Mouse (Mus musculus) thymus, adult 2 months (tissue): ENCODE data around the gene Ccdc120. TPM values are rescaled to one million over a fixed set of nuclear protein-coding genes. Genes with fewer than 3 reads are reported as not detected.

Experiments
- DNase-seq: peaks from one replicate; pipeline ENCODE4 v3.0.0; 2021
- H3K27ac ChIP-seq: fragments of 200-500 bp; 2 replicates; pipeline ENCODE4 v1.5.1; 2012; ENCODE audit warnings: low read length, control low read depth; ENCODE audit not compliant: control insufficient read depth, insufficient read depth
- H3K27me3 ChIP-seq: fragments of 200-500 bp; 2 replicates; pipeline ENCODE4 v1.6.1; 2012; ENCODE audit warnings: mild to moderate bottlenecking, low read length, moderate library complexity, mixed read lengths; ENCODE audit not compliant: control insufficient read depth, insufficient read depth
- H3K36me3 ChIP-seq: fragments of 200-500 bp; 2 replicates; pipeline ENCODE4 v1.6.1; 2012; ENCODE audit warnings: mild to moderate bottlenecking, low read length, moderate library complexity; ENCODE audit not compliant: control insufficient read depth, insufficient read depth
- H3K4me1 ChIP-seq: fragments of 200-500 bp; replicated peaks from 2 replicates; pipeline ENCODE4 v1.6.1; 2012; ENCODE audit warnings: low read length; ENCODE audit not compliant: control insufficient read depth, insufficient read depth
- H3K4me3 ChIP-seq: fragments of 200-500 bp; 2 replicates; pipeline ENCODE4 v1.5.1; 2012; ENCODE audit warnings: mild to moderate bottlenecking, low read length, control low read depth, moderate library complexity; ENCODE audit not compliant: control insufficient read depth, insufficient read depth
- CTCF ChIP-seq: fragments of 200-500 bp; IDR thresholded peaks from 2 replicates; pipeline ENCODE4 v1.5.1; 2012; ENCODE audit warnings: mild to moderate bottlenecking, control low read depth, low read length, moderate library complexity, borderline replicate concordance; ENCODE audit not compliant: control insufficient read depth, poor library complexity, insufficient read depth; ENCODE audit errors: extremely low read depth
- POLR2A ChIP-seq: fragments of 200-500 bp; IDR thresholded peaks from 2 replicates; pipeline ENCODE4 v1.6.1; 2012; ENCODE audit warnings: mild to moderate bottlenecking, low read length, control low read depth, moderate library complexity; ENCODE audit not compliant: control insufficient read depth, poor library complexity, insufficient read depth; ENCODE audit errors: extremely low read depth
- WGBS: fragments of 180-500 bp; shearing (Covaris S2); methylation state at CpG from one replicate; pipeline ENCODE4 v1.1.7; 2018; 5-methylcytosine and 5-hydroxymethylcytosine counted together
- polyA plus RNA-seq: library from polyadenylated mRNA; depleted of rRNA; stranded (reverse); fragments of >200 nt; gene quantifications from 2 replicates; pipeline ENCODE4 v1.2.3, GENCODE M21; 2012; rRNA removed

Gene Ccdc120
- polyA plus RNA-seq, 1 experiment: 9.3 TPM

DNA sequence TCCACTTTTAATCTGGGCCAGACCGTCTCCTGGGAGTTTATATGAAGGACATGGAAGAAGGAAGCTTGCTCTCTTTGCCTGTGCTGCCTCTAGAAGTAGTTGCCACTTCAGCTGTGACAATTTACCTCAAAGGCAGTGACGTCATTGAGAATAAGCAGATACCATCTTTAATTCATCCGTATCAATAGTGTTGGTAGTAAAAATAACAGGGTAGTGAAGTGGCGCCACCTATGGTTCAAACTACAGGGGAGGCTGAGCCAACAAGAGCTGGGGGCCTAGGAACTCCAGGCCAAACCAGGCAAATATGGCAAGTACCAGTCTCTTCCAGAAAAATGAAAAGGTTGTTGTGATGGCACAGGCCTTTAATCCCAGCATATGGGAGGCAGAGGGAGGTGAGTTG is 57.8 kb downstream of the Ccdc120 start:
- DNase-seq: peak; percentile 34
- H3K27ac ChIP-seq: no peak overlapping the region

DNA sequence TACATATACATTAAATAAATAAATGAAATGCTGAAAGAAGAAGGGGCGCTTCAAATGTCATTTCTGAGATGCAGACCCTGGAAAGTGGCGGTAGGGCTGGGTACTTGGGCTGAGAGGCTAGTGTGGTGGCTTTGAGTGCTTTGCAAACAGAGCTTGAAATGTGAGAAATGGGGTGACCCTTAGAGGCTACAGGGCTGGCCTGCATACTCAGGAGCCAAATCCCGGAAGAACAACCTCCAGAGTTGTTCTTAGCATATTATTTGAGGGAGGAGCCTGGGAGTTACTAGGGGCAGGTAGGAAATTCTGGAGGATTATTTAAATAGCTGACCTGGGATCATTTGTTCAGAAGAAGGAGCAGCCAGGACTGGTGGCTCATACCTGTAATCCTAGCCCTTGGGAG is 60.2 kb downstream of the Ccdc120 start:
- no peak for TF ChIP-seq POLR2A
- TF ChIP-seq CTCF: no peak
- no peak overlapping the region for H3K27ac ChIP-seq

More for the DNA sequence above, 57.8 kb downstream of the Ccdc120 start:
- 30% methylated on average over 4 of the region's 4 CpGs for WGBS
- no peak for TF ChIP-seq POLR2A
- TF ChIP-seq CTCF: no peak
- Histone ChIP-seq H3K4me1 (0 out of 2 replicates have a peak, but pooled peaks cover 2% of the 10 kb centered on the region), H3K4me3 (no peak overlapping the region), H3K36me3 (no peaks in the 10 kb centered on the region), H3K27me3 (no peaks in the 10 kb centered on the region)

DNA sequence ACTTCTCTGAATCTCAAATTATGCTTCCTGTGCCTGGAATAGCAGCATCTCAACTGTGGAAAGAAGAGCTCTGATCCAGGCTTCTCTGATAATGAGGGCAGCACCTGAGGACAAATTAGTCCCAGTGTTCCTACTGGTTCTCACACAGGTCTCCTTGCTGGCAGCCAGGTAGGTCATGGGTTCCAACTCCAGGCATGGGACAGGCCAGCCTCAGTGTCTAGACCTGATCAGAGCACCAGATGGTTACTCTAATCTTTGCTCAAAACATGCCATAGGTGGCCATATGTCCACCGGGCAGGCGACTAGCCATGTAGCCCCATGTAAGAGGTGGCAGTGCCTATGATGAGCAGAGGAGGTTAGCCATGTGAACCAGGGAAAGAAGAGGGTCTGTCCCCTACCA is 62.4 kb downstream of the Ccdc120 start:
- WGBS: 100% methylated on average over 2 of the region's 2 CpGs
- Histone ChIP-seq H3K27me3 (no peaks in the 10 kb centered on the region), H3K4me3 (no peak overlapping the region), H3K4me1 (no peaks in the 10 kb centered on the region), H3K36me3 (no peaks in the 10 kb centered on the region), H3K27ac (no peak overlapping the region)
- TF ChIP-seq CTCF: no peak
- TF ChIP-seq POLR2A: no peak
- DNase-seq: no peak

More for the DNA sequence above, 60.2 kb downstream of the Ccdc120 start:
- Histone ChIP-seq H3K36me3 (no peaks in the 10 kb centered on the region), H3K27me3 (no peaks in the 10 kb centered on the region), H3K4me3 (no peak overlapping the region), H3K4me1 (no peaks in the 10 kb centered on the region)
- 91% methylated on average over 3 of the region's 3 CpGs for WGBS
- no peak for DNase-seq

Other genes starting within 250 kb of the Ccdc120 start
- gene Foxp3, start 177.3 kb downstream of the Ccdc120 start, polyA plus RNA-seq: 7.7 and 10.3 TPM in 2 replicates
- gene Ppp1r3f, start 176.6 kb downstream of the Ccdc120 start, polyA plus RNA-seq: 5.5 and 5.8 TPM in 2 replicates
- 34.1 and 35.7 TPM in 2 replicates for gene Ccdc22, start 145.4 kb downstream of the Ccdc120 start, polyA plus RNA-seq
- 0.04 and 0.12 TPM in 2 replicates for gene Cacna1f, start 143.8 kb downstream of the Ccdc120 start, polyA plus RNA-seq
- gene Syp, start 112.4 kb downstream of the Ccdc120 start, polyA plus RNA-seq: 1.2 and 1.8 TPM in 2 replicates
- 29.7 TPM in 2 replicates for gene Prickle3, start 93.6 kb downstream of the Ccdc120 start, polyA plus RNA-seq
- 144 and 149 TPM in 2 replicates for gene Plp2, start 79.5 kb downstream of the Ccdc120 start, polyA plus RNA-seq
- gene Magix, start 69.7 kb downstream of the Ccdc120 start, polyA plus RNA-seq: 0.82 and 3.0 TPM in 2 replicates
- 12.2 and 12.8 TPM in 2 replicates for gene Gpkow, start 53.8 kb downstream of the Ccdc120 start, polyA plus RNA-seq
- 86.6 and 105 TPM in 2 replicates for gene Wdr45, start 36.6 kb downstream of the Ccdc120 start, polyA plus RNA-seq
- gene Gm45208, start 28.7 kb downstream of the Ccdc120 start, polyA plus RNA-seq: 1.8 and 1.9 TPM in 2 replicates
- 39.9 and 44.4 TPM in 2 replicates for gene Praf2, start 22.5 kb downstream of the Ccdc120 start, polyA plus RNA-seq
- gene Tfe3, start 11.7 kb upstream of the Ccdc120 start, polyA plus RNA-seq: 26.4 and 29.5 TPM in 2 replicates
- 68.4 and 73.1 TPM in 2 replicates for gene Gripap1, start 38.9 kb upstream of the Ccdc120 start, polyA plus RNA-seq
- 1.1 TPM in 2 replicates for gene Kcnd1, start 71.4 kb upstream of the Ccdc120 start, polyA plus RNA-seq
- 112 TPM in 2 replicates for gene Otud5, start 90.5 kb upstream of the Ccdc120 start, polyA plus RNA-seq
- gene Pim2, start 127.4 kb upstream of the Ccdc120 start, polyA plus RNA-seq: 53.6 and 54.6 TPM in 2 replicates
- gene Slc35a2, start 133.1 kb upstream of the Ccdc120 start, polyA plus RNA-seq: 81.7 and 100 TPM in 2 replicates
- gene Pqbp1, start 148.4 kb upstream of the Ccdc120 start, polyA plus RNA-seq: 101 and 109 TPM in 2 replicates
- 66.8 and 74.8 TPM in 2 replicates for gene Timm17b, start 148.5 kb upstream of the Ccdc120 start, polyA plus RNA-seq
- not detected in 2 replicates for gene Gm10491, start 156.9 kb upstream of the Ccdc120 start, polyA plus RNA-seq
- not detected in 2 replicates for gene Gm10490, start 158.6 kb upstream of the Ccdc120 start, polyA plus RNA-seq
- gene Pcsk1n, start 168.9 kb upstream of the Ccdc120 start, polyA plus RNA-seq: 0.14 and 0.15 TPM in 2 replicates
- not detected in 2 replicates for gene Eras, start 177.7 kb upstream of the Ccdc120 start, polyA plus RNA-seq
- 31.0 and 32.0 TPM in 2 replicates for gene Hdac6, start 197.0 kb upstream of the Ccdc120 start, polyA plus RNA-seq
- 2.7 and 2.9 TPM in 2 replicates for gene Gata1, start 227.2 kb upstream of the Ccdc120 start, polyA plus RNA-seq